Mouse (Mus musculus) left cerebral cortex, adult 11 months (tissue): ENCODE results near the gene Rhebl1.
"Not testable (repeated sequence)": the region's sequence is repeated elsewhere in the genome, so short reads cannot be mapped to it uniquely, and the experiment has no call there.

Experiments
- DNase-seq: peaks from one replicate; pipeline ENCODE4 v3.0.0; 2022; ENCODE audit warnings: low spot score

Gene Rhebl1

DNA sequence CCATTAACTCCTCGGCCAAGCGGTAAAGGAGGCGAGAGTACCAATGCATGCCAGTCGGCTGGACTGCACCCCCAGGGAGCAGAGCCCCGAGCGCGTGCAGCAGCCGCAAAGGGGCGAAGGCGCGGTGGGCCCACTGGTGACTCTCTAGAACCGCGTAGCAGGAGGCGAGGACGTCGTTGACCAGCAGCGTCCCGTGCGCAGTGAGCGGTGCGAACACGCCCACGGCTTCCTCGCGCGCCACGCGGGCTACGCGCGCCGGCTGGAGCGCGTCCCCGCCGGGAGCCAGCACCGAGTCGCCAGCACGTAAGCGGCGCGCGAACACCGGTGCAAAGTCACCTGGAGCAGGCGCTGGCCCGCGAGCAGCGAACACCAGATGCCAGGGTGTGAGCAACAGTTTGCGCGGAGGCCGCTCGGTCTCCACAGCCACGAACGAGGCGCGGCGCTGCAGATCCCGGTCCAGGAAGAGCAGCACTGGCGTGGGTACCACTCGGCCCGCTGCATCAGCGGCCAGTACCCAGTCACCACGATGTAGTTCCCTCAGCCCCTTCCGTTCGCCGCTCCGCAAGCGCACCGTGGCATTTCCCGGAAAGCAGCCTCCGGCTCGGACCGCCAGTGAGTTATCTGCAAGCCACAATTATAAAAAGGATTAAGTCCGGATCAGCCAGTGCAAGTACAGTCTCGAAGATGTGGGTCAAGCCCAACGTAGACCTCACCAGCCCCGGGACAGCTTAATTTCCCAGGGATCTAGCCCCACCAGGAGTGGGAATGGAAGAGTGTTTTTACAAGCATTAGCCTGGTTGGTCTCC lies at the start of gene Rhebl1:
TSS of gene Rhebl1 (minus strand) at position 601 of the 806 bp plus-strand sequence.
- DNase-seq: no peak

DNA sequence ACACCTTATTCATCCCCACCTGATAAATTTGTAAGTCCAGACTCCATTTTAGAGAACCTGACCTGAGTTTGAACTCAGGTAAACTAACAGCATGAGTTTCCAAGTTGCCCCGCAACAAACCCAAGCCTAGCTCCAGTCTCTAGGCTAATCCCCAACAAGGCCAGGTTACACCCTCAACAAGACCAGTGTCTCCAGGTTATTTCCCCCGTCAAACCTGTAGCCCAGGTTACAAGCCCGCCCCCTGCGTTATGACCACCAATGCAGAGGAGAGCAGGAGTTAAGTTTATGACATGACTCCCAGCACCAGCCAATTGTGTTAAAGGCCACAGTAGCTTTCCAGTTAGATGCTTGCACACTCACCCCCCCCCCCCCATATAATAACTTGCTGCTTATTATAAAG lies 48.8 kb upstream of the Rhebl1 start:
- DNase-seq: no peak

DNA sequence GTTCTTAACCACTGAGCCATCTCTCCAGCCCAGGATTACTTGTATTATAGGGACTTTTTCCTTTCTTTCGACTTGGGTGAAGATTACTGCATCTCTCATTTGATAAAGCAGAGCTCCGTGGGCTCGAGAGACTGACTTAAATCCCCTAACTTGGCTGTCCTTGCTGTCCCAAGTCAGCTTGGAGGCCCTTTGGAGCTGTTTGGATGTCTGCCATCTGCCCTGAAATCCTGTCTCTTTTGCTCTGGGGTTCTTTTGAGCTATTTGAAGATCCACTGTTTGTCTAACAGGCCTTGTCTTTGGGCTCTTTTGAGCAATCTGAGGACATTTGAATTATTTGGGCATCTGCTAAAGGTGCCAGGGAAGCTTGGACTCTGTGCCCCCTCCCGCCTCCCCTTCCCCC lies 47.7 kb upstream of the Rhebl1 start:
- no peak for DNase-seq

DNA sequence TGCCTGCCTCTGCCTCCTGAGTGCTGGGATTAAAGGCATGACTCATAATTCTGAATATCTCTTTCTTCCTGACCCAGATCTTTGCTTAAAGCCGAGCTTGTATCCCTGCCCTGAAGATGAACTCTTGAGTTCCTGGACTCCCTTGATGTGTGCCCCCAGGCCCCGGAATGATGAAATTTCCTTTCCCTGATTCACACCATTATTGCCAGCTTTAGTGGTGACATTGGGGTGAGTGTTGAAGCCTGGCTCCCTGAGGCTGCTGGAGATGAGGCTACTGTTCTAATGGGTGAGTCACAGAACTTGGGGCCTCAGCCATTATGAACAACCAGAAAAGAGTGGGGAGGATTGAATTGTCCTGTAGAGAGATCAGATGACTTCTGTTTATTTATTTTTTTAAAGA lies 47.2 kb upstream of the Rhebl1 start:
- DNase-seq: no peak

DNA sequence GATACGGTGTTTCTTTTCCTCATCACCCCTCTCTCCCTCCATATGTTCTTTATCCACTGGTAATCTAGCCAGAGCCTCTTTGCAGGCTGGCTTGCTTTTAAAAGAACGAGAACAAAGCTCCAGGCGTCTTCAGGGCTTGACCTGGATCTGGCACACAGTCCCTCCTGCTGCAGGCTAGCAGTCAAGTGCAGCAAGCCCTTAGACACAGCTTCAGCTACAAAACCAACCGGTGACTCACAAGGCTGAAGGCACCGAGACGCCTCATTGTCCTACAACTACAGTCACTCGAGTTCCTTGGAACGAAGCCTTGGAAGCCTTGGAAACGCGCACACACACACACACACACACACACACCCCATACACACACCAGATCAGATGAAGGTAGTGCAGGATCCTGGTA lies 46.5 kb upstream of the Rhebl1 start:
- no peak for DNase-seq

DNA sequence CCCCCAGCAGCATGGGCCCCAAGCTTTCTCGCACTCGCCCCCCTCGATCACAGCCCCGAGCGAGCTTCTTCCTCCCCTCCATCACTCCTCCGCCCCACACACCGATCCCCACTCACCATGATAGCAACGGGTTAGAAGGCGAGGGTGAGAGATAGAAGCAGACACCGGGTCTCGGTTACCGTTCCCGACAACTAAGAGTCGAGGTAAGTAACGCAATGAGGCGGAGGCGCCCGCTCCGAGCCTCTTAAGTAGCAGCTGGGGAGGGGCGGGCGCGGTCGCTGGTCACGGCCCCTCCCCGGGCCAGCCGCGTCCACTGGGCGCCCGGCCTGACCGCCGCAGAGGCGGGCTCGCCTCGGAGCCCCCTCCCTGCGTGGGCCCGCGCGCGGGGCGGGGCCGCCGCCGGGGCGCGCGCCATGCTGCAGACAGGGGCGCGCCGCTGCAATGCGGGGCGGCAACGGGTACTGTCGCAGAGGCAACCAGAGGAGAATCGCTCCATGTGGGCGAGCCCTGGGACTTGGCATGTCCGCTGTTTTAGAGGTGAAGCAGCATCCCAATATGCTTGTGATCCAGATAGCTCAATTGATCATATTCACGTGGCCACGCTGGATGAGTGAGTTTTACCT lies 40.0 kb upstream of the Rhebl1 start, which contains the start of gene Tuba1b:
TSS of gene Tuba1b (minus strand) at position 349 of the 623 bp plus-strand sequence.
- peak; percentile 91 for DNase-seq

DNA sequence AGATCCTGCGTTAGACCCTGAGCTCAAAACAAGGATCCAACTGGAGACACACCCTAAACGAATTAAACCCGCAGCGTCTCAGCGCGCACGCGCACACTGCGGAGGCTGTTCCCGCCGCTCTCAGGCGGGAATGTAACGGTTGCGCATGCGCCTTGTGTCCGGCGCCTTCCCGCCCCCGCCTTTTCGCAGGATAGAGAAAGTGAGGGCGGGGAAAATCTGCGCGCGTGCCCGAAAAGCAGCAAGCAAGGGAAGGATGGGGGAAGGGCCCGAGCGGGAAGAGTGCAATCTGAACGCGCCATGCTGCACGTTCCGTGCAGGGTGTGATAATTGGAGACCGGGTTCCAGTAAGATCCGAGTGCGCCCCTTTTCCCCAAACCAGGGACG lies 39.5 kb upstream of the Rhebl1 start:
- peak; percentile 91 for DNase-seq

DNA sequence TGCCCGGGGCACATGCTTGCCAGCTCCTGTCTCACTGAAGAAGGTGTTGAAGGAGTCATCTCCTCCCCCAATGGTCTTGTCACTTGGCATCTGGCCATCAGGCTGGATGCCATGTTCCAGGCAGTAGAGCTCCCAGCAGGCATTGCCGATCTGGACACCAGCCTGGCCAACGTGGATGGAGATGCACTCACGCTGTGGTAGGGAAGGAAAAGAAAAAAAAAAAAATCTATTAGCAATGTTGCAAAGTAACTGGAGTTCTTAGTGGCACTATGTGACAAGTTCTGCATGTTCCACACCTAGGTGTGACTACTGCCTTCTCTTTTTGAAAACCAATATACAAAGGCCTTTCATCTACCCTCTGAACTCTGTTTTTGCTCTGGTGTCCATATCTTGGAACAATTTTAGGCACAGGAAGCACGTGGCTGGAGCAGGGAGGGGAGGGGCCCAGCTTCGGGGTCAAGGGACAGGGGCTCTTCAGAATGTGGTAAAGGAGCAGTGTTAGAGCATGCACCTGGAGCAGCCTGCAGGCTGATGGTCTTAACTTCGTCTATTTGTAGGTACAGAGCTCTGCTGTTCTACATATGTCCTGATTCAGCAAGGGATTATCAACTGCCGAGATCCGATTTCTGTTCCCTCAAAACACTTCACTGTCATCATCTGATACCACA lies 38.8 kb upstream of the Rhebl1 start:
- not testable (repeated sequence) for DNase-seq

DNA sequence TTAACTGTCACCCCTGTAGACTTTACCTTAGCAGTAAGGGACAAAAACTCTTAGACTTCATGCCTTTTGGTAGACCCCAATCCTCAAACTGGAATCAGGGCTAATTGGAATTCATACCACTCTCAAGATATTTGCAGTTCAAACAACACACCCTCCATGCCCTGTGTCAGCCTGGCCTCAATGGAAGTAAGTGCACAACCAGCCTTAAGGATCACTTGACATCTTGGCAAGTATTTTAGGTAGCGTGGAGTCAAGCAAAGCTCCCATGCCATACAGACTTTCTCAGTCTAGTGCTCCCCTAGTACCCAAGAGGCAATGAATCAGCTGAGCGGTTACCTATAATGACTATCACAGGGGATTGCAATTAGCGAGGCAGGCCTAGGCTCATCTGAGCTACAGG lies 36.7 kb upstream of the Rhebl1 start:
- no peak for DNase-seq

DNA sequence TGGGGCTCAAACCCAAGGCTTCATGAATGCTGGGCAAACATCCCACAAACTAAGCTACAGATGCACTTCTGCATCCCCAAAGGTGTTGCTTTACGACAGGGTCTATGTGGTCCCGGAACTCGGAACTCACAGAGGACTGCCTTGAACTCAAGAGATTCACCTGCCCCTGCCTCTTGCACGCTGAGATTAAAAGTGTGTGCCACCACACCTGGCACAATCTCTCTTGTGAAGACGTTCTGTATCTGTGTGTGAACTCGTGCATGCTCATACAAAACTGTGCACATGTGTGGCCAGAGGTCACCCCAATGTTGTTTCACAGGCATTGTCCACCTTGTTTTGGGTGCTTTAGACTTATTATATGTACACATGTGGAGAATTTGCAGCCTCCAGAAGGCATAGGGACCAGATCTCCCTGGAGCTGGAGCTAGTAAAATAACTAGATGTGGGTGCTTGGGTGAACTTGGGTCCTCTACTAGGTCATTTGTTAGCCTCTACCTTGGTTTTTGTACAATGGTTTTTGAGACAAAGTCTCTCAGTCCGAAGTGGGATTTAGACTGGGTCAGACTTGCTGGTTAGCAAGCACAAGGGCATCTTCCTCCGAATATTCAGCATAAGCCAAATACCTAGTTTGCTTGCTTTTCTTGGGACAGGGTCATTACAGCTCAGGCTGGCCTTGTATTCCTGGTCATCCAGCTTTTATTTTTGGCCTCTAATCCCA lies 35.8 kb upstream of the Rhebl1 start:
- no peak for DNase-seq

DNA sequence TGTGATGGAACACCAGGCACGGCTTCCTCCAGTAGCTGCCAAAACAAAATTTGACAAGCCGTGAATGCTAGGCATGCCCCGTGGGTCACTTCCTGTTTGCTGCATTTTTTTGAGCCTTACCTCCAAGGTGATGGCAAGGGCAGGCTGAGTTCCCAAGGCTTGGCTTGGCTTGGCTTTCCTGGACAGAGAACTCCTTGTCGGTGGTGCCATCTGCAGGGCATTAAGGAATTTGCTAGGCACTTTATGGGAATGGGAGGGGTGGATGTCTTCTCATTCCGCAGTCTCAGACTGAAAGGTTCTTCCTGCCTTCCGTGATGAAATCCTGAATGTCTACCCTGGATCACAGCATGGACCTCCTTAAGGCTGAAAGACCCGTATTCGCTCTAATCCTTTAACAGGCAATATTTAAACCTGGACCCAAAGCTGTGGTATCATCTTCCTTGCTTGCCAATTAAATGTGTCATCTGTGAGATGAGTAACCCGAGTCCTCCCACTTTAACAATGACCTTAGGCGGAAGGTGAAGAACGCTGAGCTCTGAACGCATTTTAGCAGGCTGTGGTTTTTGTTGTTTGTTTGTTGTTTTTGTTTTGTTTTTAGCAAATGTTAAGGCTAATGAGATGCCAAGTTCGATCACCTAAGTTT lies 34.4 kb upstream of the Rhebl1 start:
- DNase-seq: peak; percentile 51

DNA sequence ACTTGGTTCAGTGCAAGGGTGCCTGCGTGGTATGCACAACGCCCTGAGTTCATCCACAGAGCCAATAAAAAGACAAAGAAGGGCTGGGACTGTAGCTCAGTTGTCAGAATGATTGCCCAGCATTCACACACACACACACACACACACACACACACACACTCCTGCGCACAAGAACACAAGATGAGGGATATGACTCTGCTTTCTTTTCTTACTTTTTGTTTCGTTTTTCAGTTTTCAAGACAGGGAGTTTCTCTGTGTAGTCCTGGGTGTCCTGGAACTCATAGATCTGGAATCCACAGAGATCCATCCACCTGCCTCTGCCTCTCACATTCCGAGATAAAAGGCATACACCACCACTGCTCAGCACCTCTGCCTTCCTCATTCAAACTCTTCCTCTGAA lies 33.2 kb upstream of the Rhebl1 start:
- DNase-seq: no peak

DNA sequence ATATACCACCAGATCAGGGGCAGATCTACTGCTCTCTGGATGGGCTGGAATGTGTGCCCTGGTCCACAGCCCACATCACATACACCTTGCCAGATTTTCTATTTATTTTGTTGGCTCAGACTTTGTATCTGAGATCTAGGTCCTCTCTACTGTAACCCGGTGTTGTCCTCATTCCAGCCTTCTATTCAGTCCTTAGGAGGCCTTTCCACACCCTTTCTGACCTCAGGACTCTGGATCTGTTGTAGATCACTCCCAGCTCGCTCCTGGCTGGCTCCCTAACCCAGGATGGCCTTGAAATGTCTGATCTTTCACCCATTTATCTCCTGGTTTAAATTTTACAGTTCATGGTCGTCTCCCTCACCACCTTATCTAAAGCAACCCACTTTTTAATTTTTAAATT lies 30.3 kb upstream of the Rhebl1 start:
- no peak for DNase-seq

DNA sequence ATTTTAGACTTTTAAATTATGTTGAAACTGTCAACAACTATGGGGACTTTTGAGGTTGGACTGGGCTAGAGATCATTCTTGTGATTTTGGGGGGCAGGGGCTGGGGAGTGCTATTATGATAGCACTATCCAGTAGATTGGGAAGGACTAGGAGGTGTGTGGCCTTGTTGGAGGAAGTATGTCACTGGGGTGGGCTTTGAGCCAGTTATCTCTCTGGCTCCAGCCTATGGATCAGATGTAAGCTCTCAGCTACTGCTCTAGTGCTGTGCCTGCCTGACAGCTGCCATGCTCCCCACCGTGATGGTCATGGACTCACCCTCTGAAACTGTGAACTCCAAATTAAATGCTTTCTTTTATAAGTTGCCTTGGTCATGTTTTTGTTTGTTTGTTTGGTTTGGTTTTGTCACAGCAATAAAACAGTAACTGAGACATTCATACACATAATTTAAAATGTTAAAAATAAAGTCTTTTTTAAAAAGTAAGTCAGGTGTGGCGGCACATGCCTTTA lies 28.7 kb upstream of the Rhebl1 start:
- no peak for DNase-seq

DNA sequence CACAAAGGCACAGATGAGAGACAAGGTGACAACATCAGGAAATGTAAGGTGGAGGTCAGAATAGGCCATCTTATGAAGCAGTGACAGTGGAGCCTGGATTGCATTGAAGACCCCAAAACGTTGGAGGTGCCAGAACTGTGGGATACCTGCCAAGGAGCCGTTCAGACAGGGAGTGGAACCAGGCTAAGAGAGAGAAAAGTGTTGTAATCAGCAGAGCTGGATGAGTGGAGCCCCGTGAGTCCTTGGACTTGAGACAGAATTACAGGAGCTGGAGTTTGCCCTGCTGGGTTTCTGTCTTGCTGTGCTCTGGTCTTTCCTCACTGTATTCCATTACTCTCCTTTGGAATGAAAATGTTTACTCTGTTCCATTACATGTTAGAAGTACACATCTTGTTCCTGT lies 28.2 kb upstream of the Rhebl1 start:
- DNase-seq: no peak

DNA sequence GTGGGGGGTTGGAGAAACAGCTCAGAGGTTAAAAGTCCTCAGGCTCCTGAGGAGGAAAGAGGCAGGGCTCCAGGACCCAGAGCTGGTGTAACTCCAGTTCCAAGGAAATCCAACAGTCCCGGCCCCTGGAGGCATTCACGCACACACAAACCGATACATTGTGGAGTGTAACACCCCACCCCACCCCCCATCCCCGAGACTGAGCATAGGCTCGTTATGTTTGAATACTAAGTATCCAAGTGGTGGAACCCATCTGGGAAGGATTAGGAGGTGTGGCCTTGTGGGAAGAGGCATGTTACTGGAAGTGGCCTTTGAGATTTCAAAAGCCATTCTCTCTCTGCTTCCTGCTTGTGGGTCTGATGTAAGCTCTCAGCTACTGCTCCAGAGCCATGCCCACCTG lies 27.2 kb upstream of the Rhebl1 start:
- no peak for DNase-seq

DNA sequence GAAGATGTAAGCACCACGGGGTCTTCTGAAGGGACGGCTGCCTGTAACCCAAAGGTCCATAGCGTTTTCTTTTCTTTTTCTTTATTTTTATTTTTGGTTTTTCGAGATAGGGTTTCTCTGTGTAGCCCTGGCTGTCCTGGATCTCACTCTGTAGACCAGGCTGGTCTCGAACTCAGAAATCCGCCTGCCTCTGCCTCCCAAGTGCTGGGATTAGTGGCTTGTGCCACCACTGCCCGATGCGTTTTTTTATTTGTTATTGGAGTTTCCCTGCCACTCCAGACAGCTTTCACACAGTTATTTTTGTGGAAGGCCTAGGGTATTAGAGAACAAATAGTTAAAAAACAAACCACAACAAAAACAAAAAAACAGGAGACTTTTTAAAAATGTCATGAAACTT lies 24.2 kb upstream of the Rhebl1 start:
- DNase-seq: not testable (repeated sequence)

DNA sequence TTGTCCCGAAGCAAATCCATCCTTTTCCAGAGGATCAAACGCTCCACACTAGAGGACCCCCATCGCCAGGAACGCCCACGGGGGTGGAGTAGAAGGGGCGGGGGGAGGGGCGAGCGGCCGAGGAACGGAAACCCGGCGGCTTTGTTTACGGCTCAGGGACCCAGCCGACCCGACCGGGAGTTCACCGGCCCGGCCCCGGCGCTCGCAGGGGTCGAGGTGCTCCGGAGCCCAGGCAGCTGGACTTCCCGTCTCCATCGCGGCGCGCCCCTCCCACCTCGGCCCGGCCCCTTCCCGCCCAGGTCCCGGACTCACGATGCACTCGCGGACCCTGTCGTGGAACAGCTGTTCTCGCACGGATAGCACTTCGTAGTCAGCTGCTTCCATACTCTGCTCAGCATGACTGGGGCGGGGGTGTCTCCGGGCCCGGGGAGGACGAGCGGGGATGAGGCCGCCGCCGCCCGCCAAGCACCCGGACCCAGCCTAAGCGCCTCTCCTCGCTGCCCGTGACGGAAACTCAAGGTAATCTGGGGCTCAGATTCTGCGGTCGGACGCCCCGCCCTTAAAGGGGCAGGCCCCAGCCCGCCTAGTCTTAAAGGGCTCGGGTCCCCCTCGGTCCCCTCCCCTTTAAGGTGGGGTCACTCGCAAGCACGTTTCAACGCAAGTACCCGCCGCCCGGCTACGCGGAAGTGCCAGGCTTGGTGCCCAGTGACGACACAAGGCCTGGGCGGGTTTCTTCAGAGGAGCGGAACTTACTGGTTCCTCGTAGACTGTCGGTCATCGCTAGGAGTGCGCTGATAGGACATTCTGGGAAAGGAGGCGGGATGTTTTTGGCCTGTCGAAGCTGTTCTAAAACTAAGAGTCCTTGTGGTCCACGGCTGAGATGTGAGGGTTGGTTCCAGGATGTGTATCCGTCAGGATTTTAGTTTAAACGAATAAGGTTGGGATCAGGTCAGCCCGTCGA lies 23.5 kb upstream of the Rhebl1 start, which contains the start of gene Lmbr1l:
TSS of gene Lmbr1l (minus strand) at position 694 of the 961 bp plus-strand sequence.
- DNase-seq: peak; percentile 98

DNA sequence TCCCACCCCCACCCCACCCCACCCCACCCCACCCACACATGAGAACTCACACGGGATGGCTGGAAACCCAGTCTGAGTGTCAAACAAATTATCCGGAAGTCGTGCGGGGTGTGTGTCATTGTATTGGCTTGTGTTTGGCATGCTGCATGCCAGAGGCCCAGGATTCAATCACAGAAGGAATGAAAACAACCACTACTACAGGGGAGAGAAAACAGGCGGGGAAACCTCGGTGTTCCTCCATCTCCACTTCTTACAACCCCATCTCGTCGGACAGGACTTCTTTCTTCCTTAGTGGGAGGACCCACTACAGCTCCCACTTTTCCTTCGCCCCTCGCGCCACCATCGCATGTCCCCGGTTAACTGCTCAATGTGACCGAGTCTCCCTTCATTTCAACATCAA lies 22.8 kb upstream of the Rhebl1 start:
- DNase-seq: no peak

DNA sequence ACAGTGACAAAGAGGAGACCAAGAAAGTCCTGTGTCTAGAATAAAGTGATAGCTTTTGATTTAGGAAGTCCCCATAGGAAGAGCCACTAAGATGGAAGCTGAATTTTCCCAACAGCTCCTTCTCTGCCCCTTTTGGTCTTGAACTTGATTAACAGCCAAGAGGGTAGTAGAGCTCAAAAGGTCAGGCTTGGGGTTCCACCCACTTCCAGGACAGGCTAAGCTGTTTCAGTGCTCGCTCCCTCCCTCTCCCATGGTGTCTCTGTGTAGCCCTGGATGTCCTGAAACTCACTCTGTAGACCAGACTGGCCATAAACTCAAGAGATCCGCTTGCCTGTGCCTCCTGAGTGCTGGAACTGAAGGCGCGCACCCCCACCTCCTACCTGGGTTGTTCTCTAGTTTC lies 21.7 kb upstream of the Rhebl1 start:
- DNase-seq: no peak

DNA sequence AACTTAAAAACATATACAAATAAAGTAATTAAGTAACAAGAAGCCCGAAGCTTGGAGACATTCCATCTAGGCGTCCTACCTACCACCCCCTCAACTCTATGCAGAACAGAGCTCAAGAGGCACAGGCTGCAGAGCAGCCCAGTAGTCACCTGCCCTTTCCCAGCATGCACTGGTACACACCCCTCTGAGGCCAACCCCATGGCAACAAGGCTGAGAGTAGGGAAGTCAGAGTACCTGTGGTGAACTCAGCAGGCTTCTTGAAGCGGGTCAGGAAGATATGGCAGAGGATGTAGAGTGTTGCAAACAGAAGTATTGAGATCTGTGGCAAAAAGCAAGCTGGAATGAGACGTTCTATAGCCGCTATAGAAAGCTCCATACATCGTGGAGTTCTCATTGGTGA lies 20.6 kb upstream of the Rhebl1 start:
- no peak for DNase-seq
